Mouse (Mus musculus) common myeloid progenitor, adult 5-6 weeks (primary cell): ENCODE measurements around the gene Ak4. TPM values are rescaled to one million over a fixed set of nuclear protein-coding genes. Genes with fewer than 3 reads are reported as not detected.

Source experiments
- ATAC-seq: replicated peaks from 2 replicates; pipeline ENCODE4 v1.8.0; 2016; ENCODE audit warnings: low read depth, mild to moderate bottlenecking, moderate TSS enrichment, inconsistent platforms; ENCODE audit not compliant: poor library complexity, severe bottlenecking
- total RNA-seq: library from RNA; stranded (forward); fragments of 200-1000, 187-1606 nt; gene quantifications from 2 replicates; pipeline ENCODE4 v1.2.3, GENCODE M21; 2017

Ak4 gene
- total RNA-seq, 1 experiment from 2014 or later: 6.6 TPM

GRCm38 (mm10) chr4:101507571-101508422 is 88.7 kb downstream of the Ak4 start:
- peak; percentile 56 for ATAC-seq

GRCm38 (mm10) chr4:101508431-101508830 is 89.4 kb downstream of the Ak4 start:
- ATAC-seq: no peak

- ATAC-seq: 0 out of 2 replicates have a peak, but pooled peaks have one; percentile 4
These were observed 89.9 kb downstream of the Ak4 start for GRCm38 (mm10) chr4:101508851-101509577.

- peak; percentile 39 for ATAC-seq
These were observed 91.2 kb downstream of the Ak4 start for GRCm38 (mm10) chr4:101510111-101510903.

GRCm38 (mm10) chr4:101510904-101511210 is 91.8 kb downstream of the Ak4 start:
- no peak for ATAC-seq

GRCm38 (mm10) chr4:101511768-101512521 is 92.9 kb downstream of the Ak4 start:
- no peak for ATAC-seq

- no peak for ATAC-seq
These were observed 94.2 kb downstream of the Ak4 start for GRCm38 (mm10) chr4:101513251-101513650.

- no peak for ATAC-seq
These were observed 96.8 kb downstream of the Ak4 start for GRCm38 (mm10) chr4:101515853-101516252.

Other genes starting within 250 kb of the Ak4 start
- gene Jak1, start 154.0 kb upstream of the Ak4 start, total RNA-seq: 93.4 and 111 TPM in 2 replicates
- gene Dnajc6, start 77.4 kb downstream of the Ak4 start, total RNA-seq: 31.4 and 40.4 TPM in 2 replicates
- gene Leprot, start 228.4 kb downstream of the Ak4 start, total RNA-seq: 63.1 and 72.8 TPM in 2 replicates